Mouse (Mus musculus) heart, postnatal 0 days (tissue): ENCODE measurements around the gene Kif21a.

Source experiments
- CTCF ChIP-seq: IDR thresholded peaks from 2 replicates; pipeline ENCODE4 v1.5.1; 2016; ENCODE audit warnings: antibody characterized with exemption, control low read depth, low read depth
- EP300 ChIP-seq: IDR thresholded peaks from 2 replicates; pipeline ENCODE4 v1.6.1; 2016; ENCODE audit warnings: antibody characterized with exemption, low read depth

DNA sequence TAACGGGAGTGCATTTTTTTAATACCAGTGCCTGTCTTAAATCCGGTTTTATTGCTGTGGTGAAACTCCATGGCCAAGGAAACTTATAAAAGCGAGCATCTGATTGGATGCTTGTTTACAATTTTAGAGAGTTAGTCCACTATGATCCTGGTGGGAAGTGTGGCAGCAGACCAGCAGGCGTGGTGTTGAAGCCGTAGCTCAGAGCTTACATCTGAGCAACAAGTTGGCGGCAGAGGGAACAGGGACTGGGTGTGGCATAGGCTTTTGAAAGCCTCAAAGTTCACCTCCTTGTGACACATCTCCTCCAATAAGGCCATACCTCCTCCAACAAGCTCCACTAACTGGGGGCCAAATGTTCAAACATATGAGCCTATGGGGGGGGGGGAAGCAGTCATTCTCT lies 46.9 kb upstream of the Kif21a start:
- TF ChIP-seq CTCF: no peak
- no peak for TF ChIP-seq EP300
